Mouse (Mus musculus) left cerebral cortex, postnatal 25 days (tissue): ENCODE results near the gene Zfhx3. TPM values are rescaled to one million over a fixed set of nuclear protein-coding genes. Genes with fewer than 3 reads are reported as not detected.
A peak's percentile ranks its signal among the peaks of the same experiment; 100 is the strongest.

ENCODE experiments used
- DNase-seq, 2 experiments: peaks; one replicate each; pipeline ENCODE4 v3.0.0; 2022; ENCODE audit warnings: low spot score in 2 of 2, mixed read lengths in 1 of 2
- intact Hi-C: fragments of 180-260 bp; cut with DNase I; formaldehyde crosslinking; loops from one replicate; pipeline ENCODE4 v1.15.1; 2025
- total RNA-seq, 2 experiments: library from RNA; stranded (reverse); gene quantifications; 2 replicates each; pipeline ENCODE4 v1.2.3; 2021

The Zfhx3 gene
- total RNA-seq, 2 experiments from 2014 or later = 4.1 to 7.0 TPM

- intact Hi-C loops = no loop called here
- no peak for DNase-seq
Measured at GRCm38 (mm10) chr8:108824049-108824448, 881.6 kb downstream of the Zfhx3 start.

GRCm38 (mm10) chr8:108826414-108826813 lies 884.0 kb downstream of the Zfhx3 start:
- DNase-seq = no peak
- intact Hi-C loops = no loop called here

DNA sequence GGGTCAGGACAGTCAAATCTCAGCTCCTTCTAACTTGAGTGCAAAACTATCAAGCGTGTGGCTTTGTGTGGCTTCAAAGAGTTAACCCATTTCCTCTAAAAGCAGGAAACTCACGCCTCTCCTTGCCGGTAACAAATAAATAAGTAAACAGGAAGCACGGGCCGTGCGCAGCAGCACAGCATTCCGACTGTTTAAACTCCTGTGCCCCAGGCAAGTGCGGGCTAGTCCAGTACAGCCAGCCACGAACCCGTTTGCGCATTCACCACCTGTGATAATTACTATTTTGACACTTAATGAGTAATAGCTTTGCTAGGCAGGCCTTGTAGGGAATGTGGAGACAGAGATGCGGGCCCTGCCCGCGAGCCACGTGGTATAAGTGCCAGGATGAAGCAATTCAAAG lies 885.0 kb downstream of the Zfhx3 start:
- intact Hi-C loops = no loop called here

GRCm38 (mm10) chr8:108829305-108829717 lies 886.9 kb downstream of the Zfhx3 start:
- peak; percentile 26 to 48 for DNase-seq
- intact Hi-C loops = no loop called here

More for the DNA sequence above, 885.0 kb downstream of the Zfhx3 start:
- DNase-seq = no peak

DNA sequence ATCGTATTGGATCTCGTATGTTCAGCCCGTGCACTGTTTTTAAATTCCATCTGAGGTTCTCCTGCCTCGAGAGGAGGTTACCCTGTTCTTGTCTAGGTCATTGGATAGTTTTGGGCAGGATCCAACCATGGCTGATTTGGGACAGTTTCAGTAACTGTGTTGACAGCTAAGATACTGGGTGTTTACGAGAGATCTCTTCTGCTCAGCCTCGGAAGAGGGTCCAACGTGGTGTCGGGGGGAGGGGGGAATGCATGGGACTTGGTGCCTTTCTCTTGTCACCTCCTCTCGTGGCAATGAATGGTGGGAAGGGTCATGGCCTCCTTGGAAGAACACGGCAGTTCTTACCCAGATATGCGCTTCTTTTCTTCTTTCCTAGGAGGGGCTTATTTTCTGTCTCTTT lies 892.7 kb downstream of the Zfhx3 start:
- no peak for DNase-seq
- intact Hi-C loops = no loop called here

DNA sequence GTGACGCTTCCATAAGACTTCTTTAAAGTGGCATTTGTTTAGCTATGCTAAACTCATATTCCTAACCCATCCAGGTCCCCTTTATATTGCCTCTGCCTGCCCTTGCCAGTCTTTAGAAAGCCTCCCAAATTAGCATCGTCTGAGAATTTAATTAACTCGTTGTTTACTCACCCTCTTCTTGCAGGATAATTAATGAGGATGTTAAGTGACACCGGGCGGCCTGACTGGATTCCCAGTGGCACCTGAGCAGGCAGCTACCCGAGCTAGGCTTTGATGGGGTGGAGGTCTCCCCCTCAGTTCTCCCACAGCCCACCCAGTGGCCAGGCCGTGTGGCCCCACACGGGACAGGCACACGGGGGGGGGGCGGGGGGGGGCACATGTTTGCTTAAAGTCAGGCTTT lies 895.3 kb downstream of the Zfhx3 start:
- DNase-seq = no peak
- intact Hi-C loops = no loop called here

GRCm38 (mm10) chr8:108838761-108839160 lies 896.3 kb downstream of the Zfhx3 start:
- intact Hi-C loops = no loop called here
- no peak for DNase-seq

DNA sequence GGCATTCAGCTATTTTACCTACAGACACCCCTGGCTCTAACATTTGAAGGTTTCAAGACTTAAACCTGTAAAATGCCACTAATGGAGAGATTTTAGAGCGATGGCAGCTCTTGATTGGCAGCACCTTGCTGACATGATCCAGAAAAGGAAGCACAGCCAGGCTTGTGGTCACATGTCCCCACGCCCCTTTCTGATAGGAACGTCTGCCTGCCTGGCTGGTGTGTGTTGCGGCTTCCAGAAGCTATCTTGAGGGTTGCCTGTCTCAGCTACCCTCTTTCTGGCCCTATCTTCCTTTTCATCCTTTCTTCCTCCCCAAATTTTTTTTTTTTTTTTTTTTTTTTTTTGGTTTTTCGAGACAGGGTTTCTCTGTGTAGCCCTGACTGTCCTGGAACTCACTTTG lies 899.9 kb downstream of the Zfhx3 start:
- no peak for DNase-seq
- intact Hi-C loops = no loop called here

- no peak for DNase-seq
- intact Hi-C loops = no loop called here
Measured at GRCm38 (mm10) chr8:108846174-108846573, 903.7 kb downstream of the Zfhx3 start.

GRCm38 (mm10) chr8:108846827-108847226 lies 904.4 kb downstream of the Zfhx3 start:
- intact Hi-C loops = no loop called here

DNA sequence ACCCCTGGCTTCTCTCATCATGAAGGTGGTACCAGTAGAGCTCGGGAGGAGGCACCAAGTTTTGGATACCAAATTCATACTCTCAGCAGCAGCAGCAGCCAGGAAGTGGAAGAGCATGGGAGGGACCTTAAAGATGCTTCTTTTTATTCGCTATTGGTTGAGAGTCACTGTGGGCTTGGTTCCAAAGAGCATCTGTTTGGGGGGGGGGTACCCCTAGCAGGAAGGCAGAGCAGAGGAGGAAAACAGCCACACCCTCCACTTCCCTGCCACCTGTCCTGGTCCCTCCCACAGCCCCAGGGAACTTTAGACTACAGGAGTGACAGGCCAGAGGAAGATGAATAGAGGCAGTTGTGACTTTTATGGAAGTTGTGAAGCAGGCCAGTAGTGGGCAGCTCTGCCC lies 904.9 kb downstream of the Zfhx3 start:
- no peak for DNase-seq
- intact Hi-C loops = no loop called here

More at GRCm38 (mm10) chr8:108846827-108847226, 904.4 kb downstream of the Zfhx3 start:
- no peak for DNase-seq

DNA sequence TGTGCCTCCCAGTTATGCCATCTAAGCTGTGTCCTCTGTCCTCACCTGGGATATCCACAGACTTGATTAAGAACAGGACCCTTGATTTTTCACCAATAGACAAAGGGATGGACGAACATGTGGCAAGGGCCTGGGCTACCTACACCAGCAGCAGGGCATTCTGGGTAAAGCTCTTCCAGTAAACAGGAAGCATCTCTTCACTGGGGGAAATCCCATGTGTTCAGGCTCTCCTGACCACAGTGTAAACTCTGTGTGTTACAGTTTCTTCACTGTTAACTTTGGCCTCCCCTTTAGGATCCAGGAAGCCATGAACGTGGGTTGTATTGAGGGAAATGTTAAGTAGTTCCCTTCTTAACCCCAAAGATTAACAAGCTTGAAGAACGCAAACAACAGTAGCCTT lies 906.0 kb downstream of the Zfhx3 start:
- no peak for DNase-seq
- intact Hi-C loops = no loop called here

DNA sequence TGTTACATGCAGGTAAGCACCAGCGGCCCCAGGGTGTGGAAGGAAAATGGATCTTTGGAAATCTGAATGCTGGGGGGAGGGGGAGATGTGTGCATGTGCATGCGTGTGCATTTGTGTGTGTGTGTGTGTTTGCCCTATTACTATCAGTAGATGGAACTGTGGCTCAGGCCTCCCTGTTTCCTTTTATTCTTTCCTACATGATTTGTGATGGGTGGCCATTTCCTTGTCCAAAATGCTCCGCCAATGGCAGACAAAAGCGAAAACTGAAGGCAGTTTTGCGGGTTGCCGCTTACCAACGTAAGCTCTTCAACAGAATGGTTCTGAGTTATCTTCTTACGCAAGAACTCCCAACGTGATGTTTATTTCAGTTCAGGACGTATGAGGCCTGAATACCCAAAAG lies 910.6 kb downstream of the Zfhx3 start:
- DNase-seq = no peak
- intact Hi-C loops = no loop called here

GRCm38 (mm10) chr8:108854444-108855102 lies 912.1 kb downstream of the Zfhx3 start:
- intact Hi-C loops = no loop called here
- no peak for DNase-seq

- no peak for DNase-seq
- intact Hi-C loops = no loop called here
Measured at GRCm38 (mm10) chr8:108859001-108859400, 916.6 kb downstream of the Zfhx3 start.

DNA sequence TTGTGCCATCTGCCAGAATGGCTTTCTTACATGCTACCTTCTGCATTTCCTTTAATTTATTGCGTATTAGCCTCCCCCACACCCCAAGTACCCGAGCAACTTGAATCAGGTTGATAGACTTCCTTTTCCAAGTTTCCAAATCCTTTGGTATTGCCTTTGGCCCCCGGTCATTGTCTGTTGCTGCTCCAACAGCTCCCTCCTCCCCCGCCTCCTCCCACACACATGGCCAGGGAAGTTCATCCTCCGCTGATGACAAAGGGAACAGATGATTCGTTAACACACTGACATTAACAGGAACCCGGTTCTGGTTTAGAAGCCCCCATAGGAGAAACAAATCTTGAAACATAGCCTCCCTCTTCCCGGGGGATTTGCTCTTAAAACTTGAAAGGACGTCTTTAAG lies 917.5 kb downstream of the Zfhx3 start:
- intact Hi-C loops = no loop called here
- no peak for DNase-seq

- intact Hi-C loops = no loop called here
- no peak for DNase-seq
Measured at GRCm38 (mm10) chr8:108863440-108863839, 921.0 kb downstream of the Zfhx3 start.

GRCm38 (mm10) chr8:108866430-108866829 lies 924.0 kb downstream of the Zfhx3 start:
- intact Hi-C loops = no loop called here
- no peak for DNase-seq

GRCm38 (mm10) chr8:108867482-108868258 lies 925.2 kb downstream of the Zfhx3 start:
- intact Hi-C loops = no loop called here
- no peak for DNase-seq

DNA sequence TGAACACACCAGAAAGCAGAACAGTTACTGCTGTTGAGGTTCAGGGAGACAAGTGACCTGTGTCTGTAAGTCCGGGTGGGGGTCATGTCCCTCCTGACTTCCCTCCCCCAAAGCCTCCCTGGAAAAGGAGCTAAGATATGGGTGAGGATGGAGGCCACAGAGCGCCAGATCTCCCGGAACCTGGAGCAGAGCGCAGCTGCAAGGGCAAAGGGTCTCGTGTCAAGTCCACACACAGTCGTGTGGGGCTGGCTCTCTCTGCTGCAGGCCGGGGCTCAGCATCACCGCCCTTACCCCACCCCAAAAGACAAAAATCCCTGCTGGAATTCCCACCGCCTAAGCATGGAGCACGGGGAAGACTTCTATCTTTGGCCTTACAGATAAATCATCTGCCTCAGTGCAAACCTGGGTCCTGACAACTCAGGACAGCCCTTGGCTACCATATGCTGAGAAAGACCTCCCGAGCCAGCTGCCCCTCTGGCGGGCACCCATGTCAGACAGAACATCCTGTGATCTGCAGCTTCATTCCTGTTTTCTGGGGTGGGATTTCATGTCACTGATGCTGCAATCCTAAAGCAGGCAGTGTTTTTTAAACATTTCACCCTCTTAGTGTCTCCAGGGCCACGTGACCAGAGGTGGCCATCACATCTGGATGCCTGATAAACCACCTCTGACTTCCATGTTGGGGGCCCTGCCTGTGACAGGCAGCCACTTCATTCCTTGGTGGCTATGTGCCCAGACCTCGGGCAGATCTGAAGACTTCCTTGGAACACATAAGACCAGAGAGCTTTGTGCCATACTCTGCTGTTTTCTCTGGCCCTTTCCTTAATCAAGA lies 926.0 kb downstream of the Zfhx3 start:
- no peak for DNase-seq
- intact Hi-C loops = no loop called here
